Mouse (Mus musculus) ES-Bruce4 (cell line): ENCODE measurements around the gene Gpc2. TPM values are rescaled to one million over a fixed set of nuclear protein-coding genes. Genes with fewer than 3 reads are reported as not detected.

Experiments used
- H3K27ac ChIP-seq: 2 replicates; pipeline ENCODE4 v1.5.1; 2012; ENCODE audit warnings: low read length, inconsistent platforms; ENCODE audit not compliant: insufficient read depth
- H3K27me3 ChIP-seq: 2 replicates; pipeline ENCODE4 v1.6.1; 2012; ENCODE audit warnings: mild to moderate bottlenecking, low read length, inconsistent platforms; ENCODE audit not compliant: control insufficient read depth, poor library complexity, insufficient read depth, severe bottlenecking
- H3K36me3 ChIP-seq: 2 replicates; pipeline ENCODE4 v1.6.1; 2012; ENCODE audit warnings: inconsistent platforms, mild to moderate bottlenecking, low read length, moderate library complexity; ENCODE audit not compliant: control insufficient read depth, poor library complexity, insufficient read depth, severe bottlenecking
- H3K4me1 ChIP-seq: one replicate; pipeline ENCODE4 v1.8.1; 2011; ENCODE audit warnings: low read length; ENCODE audit not compliant: control insufficient read depth, insufficient read depth
- H3K4me3 ChIP-seq: 2 replicates; pipeline ENCODE4 v1.5.1; 2011; ENCODE audit warnings: low read depth, mild to moderate bottlenecking, low read length
- H3K9ac ChIP-seq: 2 replicates; pipeline ENCODE4 v1.6.1; 2012; ENCODE audit warnings: low read depth, mild to moderate bottlenecking, inconsistent platforms; ENCODE audit not compliant: poor library complexity, severe bottlenecking
- H3K9me3 ChIP-seq: replicated peaks from 2 replicates; pipeline ENCODE4 v1.6.1; 2012; ENCODE audit warnings: mild to moderate bottlenecking, low read length, inconsistent platforms; ENCODE audit not compliant: control insufficient read depth, poor library complexity, insufficient read depth, severe bottlenecking
- CTCF ChIP-seq: IDR thresholded peaks from one replicate; pipeline ENCODE4 v1.8.1; 2011; ENCODE audit warnings: low read depth, low read length
- EP300 ChIP-seq: IDR thresholded peaks from 2 replicates; pipeline ENCODE4 v1.6.1; 2011; ENCODE audit warnings: low read depth, low read length; ENCODE audit not compliant: insufficient read depth
- POLR2A ChIP-seq: IDR thresholded peaks from one replicate; pipeline ENCODE4 v1.8.1; 2011; ENCODE audit warnings: low read length; ENCODE audit not compliant: insufficient read depth
- polyA plus RNA-seq: library from polyadenylated mRNA; stranded (reverse); fragments of >200 nt; gene quantifications from 2 replicates; pipeline ENCODE4 v1.2.4, GENCODE M21; 2011; ENCODE audit warnings: low read depth; ENCODE audit not compliant: missing spikeins, insufficient read depth, insufficient read length

The Gpc2 gene
- polyA plus RNA-seq, 1 experiment = 14.6 TPM

- no peaks in the 10 kb centered on the region for H3K9me3 ChIP-seq
- no peaks in the 10 kb centered on the region for H3K4me1 ChIP-seq
- H3K4me3 ChIP-seq = no peak overlapping the region
- no peak overlapping the region for H3K27ac ChIP-seq
- TF ChIP-seq CTCF = no peak
- no peak for TF ChIP-seq EP300
- TF ChIP-seq POLR2A = no peak
- no peaks in the 10 kb centered on the region for H3K27me3 ChIP-seq
- no peak overlapping the region for H3K9ac ChIP-seq
- H3K36me3 ChIP-seq = no peaks in the 10 kb centered on the region
Measured at GRCm38 (mm10) chr5:138233778-138234177, 46.0 kb downstream of the Gpc2 start.

DNA sequence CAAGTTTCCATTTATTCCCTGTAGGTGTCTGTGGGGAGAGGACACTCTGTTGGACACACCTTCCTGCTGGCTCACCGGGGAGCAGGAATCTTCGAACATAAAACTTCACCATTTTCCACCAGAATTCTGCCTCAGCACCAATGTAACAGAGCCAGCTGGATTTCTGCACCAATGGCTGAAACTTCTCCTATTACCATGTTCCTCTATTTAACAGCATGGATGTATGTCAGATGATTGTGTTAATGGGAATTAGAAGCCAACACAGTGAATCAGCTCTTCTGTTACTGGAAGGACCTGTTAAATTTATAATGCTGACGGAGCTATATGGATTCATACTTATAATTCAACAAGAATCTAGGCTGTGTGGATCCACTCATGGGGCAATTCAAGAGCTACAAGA, 50.3 kb downstream of the Gpc2 start:
- H3K4me1 ChIP-seq = no peaks in the 10 kb centered on the region
- TF ChIP-seq POLR2A = no peak
- TF ChIP-seq CTCF = no peak
- TF ChIP-seq EP300 = no peak
- no peak overlapping the region for H3K27ac ChIP-seq
- no peaks in the 10 kb centered on the region for H3K36me3 ChIP-seq
- no peak overlapping the region for H3K4me3 ChIP-seq
- no peaks in the 10 kb centered on the region for H3K9me3 ChIP-seq
- H3K9ac ChIP-seq = no peak overlapping the region
- no peaks in the 10 kb centered on the region for H3K27me3 ChIP-seq

GRCm38 (mm10) chr5:138228026-138228425, 51.8 kb downstream of the Gpc2 start:
- Histone ChIP-seq H3K36me3 (no peaks in the 10 kb centered on the region), H3K27ac (no peak overlapping the region)
- TF ChIP-seq EP300 (no peak), CTCF (peak; percentile 80)

GRCm38 (mm10) chr5:138227367-138227766, 52.4 kb downstream of the Gpc2 start:
- Histone ChIP-seq H3K4me3 (no peak overlapping the region), H3K27ac (no peak overlapping the region), H3K27me3 (no peaks in the 10 kb centered on the region), H3K9me3 (no peaks in the 10 kb centered on the region), H3K36me3 (no peaks in the 10 kb centered on the region), H3K4me1 (no peaks in the 10 kb centered on the region), H3K9ac (no peak overlapping the region)
- no peak for TF ChIP-seq EP300
- TF ChIP-seq CTCF = no peak
- TF ChIP-seq POLR2A = no peak

More at GRCm38 (mm10) chr5:138228026-138228425, 51.8 kb downstream of the Gpc2 start:
- Histone ChIP-seq H3K9ac (no peak overlapping the region), H3K9me3 (no peaks in the 10 kb centered on the region), H3K4me3 (no peak overlapping the region), H3K4me1 (no peaks in the 10 kb centered on the region), H3K27me3 (no peaks in the 10 kb centered on the region)

DNA sequence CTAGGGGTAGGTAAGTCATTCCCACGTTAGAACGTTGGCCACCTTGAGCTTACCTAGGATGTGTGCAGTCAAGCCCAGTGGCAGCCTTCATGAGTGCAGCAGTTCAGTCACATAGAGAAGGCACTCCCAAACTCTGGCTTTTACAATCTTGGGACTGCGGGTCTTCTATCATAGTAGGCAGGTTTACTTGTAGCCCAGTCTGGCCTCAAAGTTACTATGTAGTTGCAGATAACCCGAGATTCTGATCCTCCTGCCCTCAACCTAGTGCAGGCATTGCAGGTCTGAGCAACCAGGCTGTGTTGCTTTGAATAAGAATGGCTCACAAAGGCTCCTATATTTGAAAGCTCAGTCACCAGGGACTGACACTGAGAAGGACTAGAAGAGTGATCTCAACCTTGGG, 53.3 kb downstream of the Gpc2 start:
- TF ChIP-seq CTCF (no peak), EP300 (no peak), POLR2A (no peak)
- Histone ChIP-seq H3K27me3 (no peaks in the 10 kb centered on the region), H3K36me3 (no peaks in the 10 kb centered on the region)

GRCm38 (mm10) chr5:138225700-138226099, 54.1 kb downstream of the Gpc2 start, which contains the start of gene Nxpe5:
Gene Nxpe5 (plus strand): TSS chr5:138225898.
- TF ChIP-seq CTCF (no peak), POLR2A (no peak), EP300 (no peak)
- no peak within 1 kb of the TSS for H3K9ac ChIP-seq
- H3K4me3 ChIP-seq = no peak within 1 kb of the TSS
- no peaks in the 10 kb centered on the region for H3K36me3 ChIP-seq
- no peaks in the 10 kb centered on the region for H3K27me3 ChIP-seq
- no peaks in the 10 kb centered on the region for H3K4me1 ChIP-seq
- H3K27ac ChIP-seq = no peak within 1 kb of the TSS
- H3K9me3 ChIP-seq = no peaks in the 10 kb centered on the region

More for the DNA sequence above, 53.3 kb downstream of the Gpc2 start:
- Histone ChIP-seq H3K27ac (no peak overlapping the region), H3K9ac (no peak overlapping the region), H3K4me1 (no peaks in the 10 kb centered on the region), H3K9me3 (no peaks in the 10 kb centered on the region), H3K4me3 (no peak overlapping the region)

Other genes starting within 250 kb of the Gpc2 start
- gene Smok3c, start 226.8 kb downstream of the Gpc2 start, polyA plus RNA-seq = not detected in 2 replicates
- 15.1 and 15.3 TPM in 2 replicates for gene Zkscan1, start 194.9 kb downstream of the Gpc2 start, polyA plus RNA-seq
- 27.3 and 29.2 TPM in 2 replicates for gene Zscan21, start 163.1 kb downstream of the Gpc2 start, polyA plus RNA-seq
- 10.0 and 12.4 TPM in 2 replicates for gene Zfp113, start 124.3 kb downstream of the Gpc2 start, polyA plus RNA-seq
- gene Cops6, start 118.9 kb downstream of the Gpc2 start, polyA plus RNA-seq = 121 and 122 TPM in 2 replicates
- 11.4 and 14.7 TPM in 2 replicates for gene Ap4m1, start 108.0 kb downstream of the Gpc2 start, polyA plus RNA-seq
- 298 and 304 TPM in 2 replicates for gene Mcm7, start 107.6 kb downstream of the Gpc2 start, polyA plus RNA-seq
- gene Taf6, start 92.6 kb downstream of the Gpc2 start, polyA plus RNA-seq = 51.6 and 55.4 TPM in 2 replicates
- gene Cnpy4, start 92.5 kb downstream of the Gpc2 start, polyA plus RNA-seq = 22.7 and 24.3 TPM in 2 replicates
- 0.68 and 1.4 TPM in 2 replicates for gene Mblac1, start 85.7 kb downstream of the Gpc2 start, polyA plus RNA-seq
- gene Nxpe5, start 54.1 kb downstream of the Gpc2 start, polyA plus RNA-seq = not detected in 2 replicates
- gene Lamtor4, start 24.5 kb downstream of the Gpc2 start, polyA plus RNA-seq = 21.1 and 24.3 TPM in 2 replicates
- 14.7 and 16.6 TPM in 2 replicates for gene BC037034, start 16.0 kb downstream of the Gpc2 start, polyA plus RNA-seq
- gene Gal3st4, start 7.2 kb downstream of the Gpc2 start, polyA plus RNA-seq = 0.30 and 0.84 TPM in 2 replicates
- not detected in 2 replicates for gene Gm43720, start within 50 bp of the Gpc2 start, polyA plus RNA-seq
- 16.5 and 24.6 TPM in 2 replicates for gene Stag3, start 235 bp upstream of the Gpc2 start, polyA plus RNA-seq
- not detected in 2 replicates for gene Pvrig, start 62.0 kb upstream of the Gpc2 start, polyA plus RNA-seq
- 20.3 and 21.7 TPM in 2 replicates for gene Zfp157, start 161.5 kb upstream of the Gpc2 start, polyA plus RNA-seq